Mouse (Mus musculus) liver, postnatal 0 days (tissue): ENCODE measurements around the gene Zbtb5.

ENCODE experiments used
- CTCF ChIP-seq: sonication (generic); IDR thresholded peaks from 2 replicates; pipeline ENCODE4 v1.5.1; 2016; ENCODE audit warnings: antibody characterized with exemption, low read depth
- EP300 ChIP-seq: IDR thresholded peaks from 2 replicates; pipeline ENCODE4 v1.6.1; 2016; ENCODE audit warnings: antibody characterized with exemption, low read depth, mild to moderate bottlenecking

DNA sequence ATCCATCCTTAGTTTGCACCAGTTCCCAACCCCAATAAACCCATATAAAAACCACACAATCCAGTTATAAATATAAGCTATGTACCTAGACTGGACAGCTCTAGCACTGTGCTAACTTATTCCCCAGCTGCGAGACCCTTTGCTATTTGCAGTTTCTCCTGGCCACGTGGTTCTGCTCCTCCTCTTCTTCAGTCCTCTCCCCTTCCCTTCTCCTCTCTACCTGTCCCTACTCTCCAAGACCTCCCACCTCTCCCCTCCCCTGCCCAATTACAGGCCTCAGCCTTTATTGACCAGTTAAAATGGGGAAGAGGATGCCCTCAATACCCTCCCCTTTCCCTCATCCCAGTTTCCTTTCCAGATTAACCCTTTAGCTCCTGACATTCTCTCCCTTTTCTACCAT, 1.3 kb upstream of the Zbtb5 start:
- TF ChIP-seq CTCF (no peak), EP300 (0 out of 2 replicates have a peak, but pooled peaks have one; percentile 9)
